Mouse (Mus musculus): Measurements from ENCODE around the gene Golph3l. TPM values are rescaled to one million over a fixed set of nuclear protein-coding genes. Genes with fewer than 3 reads are reported as not detected.
"Not testable (repeated sequence)": the region's sequence is repeated elsewhere in the genome, so short reads cannot be mapped to it uniquely, and the experiment has no call there.

Golph3l gene
- polyA plus RNA-seq, 1 experiment from 2014 or later = 34.4 TPM

DNA sequence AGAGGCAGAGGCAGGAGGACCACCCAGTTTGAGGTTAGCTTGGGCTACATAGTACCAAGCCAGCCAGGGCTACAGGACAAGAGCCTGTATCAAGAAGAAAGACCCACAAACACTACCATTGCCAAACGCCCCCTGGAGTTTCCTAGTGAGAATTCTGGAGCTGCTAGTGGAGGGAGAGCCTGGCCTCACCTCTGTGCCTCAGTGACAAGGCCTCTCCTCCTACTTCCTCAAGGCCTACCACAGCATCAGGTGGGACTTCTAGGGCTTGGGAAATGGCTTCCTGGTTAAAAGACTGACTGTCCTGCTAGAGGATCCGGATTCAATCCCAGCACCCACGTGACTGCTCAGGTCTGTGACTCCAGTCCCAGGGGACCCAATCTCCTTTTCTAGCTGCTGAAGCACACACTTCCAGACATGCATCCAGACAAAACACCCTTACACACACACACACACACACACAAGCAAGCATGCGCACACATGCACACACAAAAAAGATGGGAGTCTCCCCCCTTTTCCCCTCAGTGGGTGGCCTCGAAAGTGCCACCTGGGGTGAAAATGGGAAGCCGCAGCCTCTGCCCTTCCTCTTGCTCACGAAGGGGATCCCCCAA is 63.6 kb downstream of the Golph3l start:
- ATAC-seq (replicated peaks; ENCODE audit: low FRiP score, low read depth) = no peak
- peak overlapping the region; percentile 25; the same call in 1 of the 2 replicates for H3K27ac ChIP-seq
- no peaks in the 10 kb centered on the region for H3K27me3 ChIP-seq (ENCODE audit: insufficient read depth, low read length)
- H3K4me2 ChIP-seq (ENCODE audit: low read length) = no peak overlapping the region
- H3K4me3 ChIP-seq (replicated peaks; ENCODE audit: low read depth, low read length) = no peak overlapping the region
- H3K9me3 ChIP-seq (replicated peaks; ENCODE audit: low read length) = no peaks in the 10 kb centered on the region
- H3K36me3 ChIP-seq (ENCODE audit: insufficient read depth, low read length) = no peaks in the 10 kb centered on the region
- peak; percentile 23; the same call in 1 of the 2 replicates for TF ChIP-seq CTCF (IDR thresholded peaks at IDR 0.05; ENCODE audit: low read depth)
- no peak overlapping the region for H3K9ac ChIP-seq (ENCODE audit: low read depth, low read length)
- 77% methylated on average over 7 of the region's 7 CpGs for WGBS
- no peak for DNase-seq (ENCODE audit: low spot score)
- peaks cover 12% of the 10 kb centered on the region; the same call in 1 of the 2 replicates for H3K4me1 ChIP-seq (replicated peaks; ENCODE audit: insufficient read depth, low read length)

DNA sequence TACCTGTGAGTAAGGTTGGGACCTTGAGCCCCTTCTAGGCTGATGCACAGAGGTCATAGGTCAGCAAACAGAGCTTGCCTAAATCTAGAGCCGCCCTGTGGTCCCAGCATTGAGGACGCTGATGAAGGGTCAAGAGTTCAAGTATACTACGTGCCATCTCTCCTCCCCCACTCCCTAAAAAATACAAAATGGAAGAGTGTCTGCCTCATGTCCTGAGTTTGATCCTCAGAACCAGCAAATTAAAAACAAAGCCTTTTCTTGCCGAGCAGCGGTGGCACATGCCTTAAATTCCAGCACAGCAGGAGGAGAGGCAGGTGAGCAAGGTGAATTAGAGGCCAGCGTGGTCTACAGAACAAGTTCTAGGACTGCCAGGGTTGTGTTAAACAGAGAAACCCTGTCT is 64.1 kb downstream of the Golph3l start:
- TF ChIP-seq CTCF (IDR thresholded peaks at IDR 0.05; ENCODE audit: low read depth) = no peak
- peaks cover 12% of the 10 kb centered on the region; the same call in 1 of the 2 replicates for H3K4me1 ChIP-seq (replicated peaks; ENCODE audit: insufficient read depth, low read length)
- no peak overlapping the region for H3K4me3 ChIP-seq (replicated peaks; ENCODE audit: low read depth, low read length)
- H3K27me3 ChIP-seq (ENCODE audit: insufficient read depth, low read length) = no peaks in the 10 kb centered on the region
- no peak overlapping the region for H3K4me2 ChIP-seq (ENCODE audit: low read length)
- DNase-seq (ENCODE audit: low spot score) (no peak), ATAC-seq (replicated peaks; ENCODE audit: low FRiP score, low read depth) (no peak)
- no peaks in the 10 kb centered on the region for H3K9me3 ChIP-seq (replicated peaks; ENCODE audit: low read length)
- H3K27ac ChIP-seq = no peak overlapping the region
- 37% methylated on average over 6 of the region's 6 CpGs for WGBS
- H3K36me3 ChIP-seq (ENCODE audit: insufficient read depth, low read length) = no peaks in the 10 kb centered on the region
- no peak overlapping the region for H3K9ac ChIP-seq (ENCODE audit: low read depth, low read length)

DNA sequence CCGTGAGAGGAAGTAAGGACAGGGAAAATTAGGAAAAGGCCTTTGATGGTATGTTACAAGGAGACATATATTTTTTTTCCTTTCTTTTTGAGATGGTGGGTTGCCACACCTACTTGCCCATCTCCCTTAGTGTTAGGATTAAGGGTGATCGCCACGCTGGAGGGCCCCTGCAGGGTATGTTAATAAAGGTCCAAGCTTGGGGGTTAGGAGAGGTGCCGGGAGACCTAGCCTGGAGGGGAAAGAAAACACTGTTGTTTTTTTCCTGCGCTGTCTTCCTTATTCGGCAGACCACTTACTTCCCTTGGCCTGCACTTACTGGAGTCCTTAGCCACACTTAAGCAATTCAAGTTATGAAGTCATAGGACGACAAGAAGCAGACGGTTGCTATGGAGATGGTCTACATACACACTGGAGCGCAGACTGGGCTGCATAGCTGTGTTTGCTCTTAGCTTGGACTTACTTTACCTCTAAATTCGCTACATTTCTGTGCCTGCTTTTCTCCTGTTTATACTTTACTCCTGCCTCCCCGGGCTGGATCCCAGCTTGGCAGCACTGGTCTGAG is 64.8 kb downstream of the Golph3l start:
- DNase-seq (ENCODE audit: low spot score) (peak; percentile 77), ATAC-seq (replicated peaks; ENCODE audit: low FRiP score, low read depth) (no peak)
- Histone ChIP-seq H3K4me1 (replicated peaks; ENCODE audit: insufficient read depth, low read length) (peaks cover 12% of the 10 kb centered on the region; the same call in 1 of the 2 replicates), H3K9ac (ENCODE audit: low read depth, low read length) (no peak overlapping the region), H3K27me3 (ENCODE audit: insufficient read depth, low read length) (no peaks in the 10 kb centered on the region), H3K9me3 (replicated peaks; ENCODE audit: low read length) (no peaks in the 10 kb centered on the region), H3K27ac (0 out of 2 replicates have a peak overlapping the region, but pooled peaks have one; percentile 21), H3K4me2 (ENCODE audit: low read length) (no peak overlapping the region), H3K4me3 (replicated peaks; ENCODE audit: low read depth, low read length) (no peak overlapping the region), H3K36me3 (ENCODE audit: insufficient read depth, low read length) (no peaks in the 10 kb centered on the region)
- TF ChIP-seq CTCF (IDR thresholded peaks at IDR 0.05; ENCODE audit: low read depth) = no peak
- 40% methylated on average over 11 of the region's 11 CpGs for WGBS

DNA sequence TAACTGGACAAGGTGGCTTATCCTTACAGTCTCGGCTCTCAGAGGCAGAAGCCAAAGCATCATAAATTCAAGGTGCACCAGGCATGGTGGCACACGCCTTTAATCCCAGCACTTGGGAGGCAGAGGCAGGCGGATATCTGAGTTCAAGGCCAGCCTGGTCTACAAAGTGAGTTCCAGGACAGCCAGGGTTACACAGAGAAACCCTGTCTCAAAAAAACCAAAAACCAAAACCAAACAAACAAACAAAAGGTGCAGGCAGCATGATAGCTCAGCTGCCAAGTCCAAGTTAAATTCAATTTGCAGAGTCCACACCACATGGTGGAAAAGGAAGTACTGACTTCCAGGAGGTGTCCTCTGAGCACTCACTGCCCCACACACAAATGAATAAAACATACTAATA is 65.6 kb downstream of the Golph3l start:
- ATAC-seq (replicated peaks; ENCODE audit: low FRiP score, low read depth); H3K4me2 ChIP-seq (ENCODE audit: low read length); H3K9me3 ChIP-seq (replicated peaks; ENCODE audit: low read length); H3K27me3 ChIP-seq (ENCODE audit: insufficient read depth, low read length); H3K4me3 ChIP-seq (replicated peaks; ENCODE audit: low read depth, low read length); H3K27ac ChIP-seq; DNase-seq (ENCODE audit: low spot score); H3K36me3 ChIP-seq (ENCODE audit: insufficient read depth, low read length); H3K9ac ChIP-seq (ENCODE audit: low read depth, low read length): not testable (repeated sequence)
- peaks cover 12% of the 10 kb centered on the region; the same call in 1 of the 2 replicates for H3K4me1 ChIP-seq (replicated peaks; ENCODE audit: insufficient read depth, low read length)
- 85% methylated on average over 3 of the region's 3 CpGs for WGBS

DNA sequence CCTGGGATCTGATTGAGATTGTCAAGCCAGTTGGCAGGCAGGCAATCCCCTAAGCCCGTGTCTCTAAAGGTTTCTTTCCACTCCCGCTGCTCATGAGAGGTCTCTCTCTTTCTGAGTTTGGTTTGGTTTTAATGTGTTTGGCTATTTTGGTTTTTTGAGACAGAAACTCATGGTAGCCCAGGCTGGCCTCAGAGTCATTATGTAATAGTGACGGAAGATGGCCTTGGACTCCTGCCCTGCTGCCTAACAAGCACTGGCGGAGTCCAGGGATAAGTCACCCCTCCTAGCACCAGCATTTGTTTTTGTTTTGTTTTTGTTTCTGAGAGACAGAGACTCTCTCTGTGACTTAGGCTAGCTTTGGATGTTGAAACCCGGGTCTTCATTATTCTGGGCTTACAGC is 66.7 kb downstream of the Golph3l start:
- Histone ChIP-seq H3K27ac (no peak overlapping the region), H3K4me2 (ENCODE audit: low read length) (no peak overlapping the region), H3K4me3 (replicated peaks; ENCODE audit: low read depth, low read length) (no peak overlapping the region), H3K36me3 (ENCODE audit: insufficient read depth, low read length) (peaks cover 1% of the 10 kb centered on the region; the same call in 1 of the 2 replicates), H3K9me3 (replicated peaks; ENCODE audit: low read length) (no peaks in the 10 kb centered on the region), H3K9ac (ENCODE audit: low read depth, low read length) (no peak overlapping the region), H3K27me3 (ENCODE audit: insufficient read depth, low read length) (no peaks in the 10 kb centered on the region), H3K4me1 (replicated peaks; ENCODE audit: insufficient read depth, low read length) (peaks cover 9% of the 10 kb centered on the region; the same call in 1 of the 2 replicates)
- ATAC-seq (replicated peaks; ENCODE audit: low FRiP score, low read depth) (no peak), DNase-seq (ENCODE audit: low spot score) (no peak)
- TF ChIP-seq CTCF (IDR thresholded peaks at IDR 0.05; ENCODE audit: low read depth) = no peak
- 89% methylated on average over 5 of the region's 5 CpGs for WGBS

DNA sequence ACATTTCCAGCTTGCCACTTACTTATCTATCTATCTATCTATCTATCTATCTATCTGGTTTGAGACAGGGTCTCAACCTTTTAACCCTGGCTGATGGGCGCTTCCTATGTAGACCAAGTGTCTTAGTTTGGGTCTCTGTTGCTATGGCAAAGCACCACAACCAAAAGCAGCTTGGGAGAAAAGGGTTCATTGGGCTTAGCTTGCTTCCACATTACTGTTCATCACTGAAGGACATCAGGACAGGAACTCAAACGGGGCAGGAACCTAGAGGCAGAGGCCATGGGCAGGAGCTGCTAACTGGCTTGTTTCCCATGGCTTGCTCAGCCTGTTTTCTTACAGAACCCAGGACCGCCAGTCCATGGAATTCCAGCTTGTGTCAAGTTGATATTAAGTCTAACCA is 68.4 kb downstream of the Golph3l start:
- DNase-seq (ENCODE audit: low spot score) = no peak
- no peaks in the 10 kb centered on the region for H3K9me3 ChIP-seq (replicated peaks; ENCODE audit: low read length)
- no peak for TF ChIP-seq CTCF (IDR thresholded peaks at IDR 0.05; ENCODE audit: low read depth)
- ATAC-seq (replicated peaks; ENCODE audit: low FRiP score, low read depth) = no peak
- no peak overlapping the region for H3K4me2 ChIP-seq (ENCODE audit: low read length)
- WGBS = 92% methylated on average over 3 of the region's 3 CpGs
- H3K4me1 ChIP-seq (replicated peaks; ENCODE audit: insufficient read depth, low read length) = peaks cover 6% of the 10 kb centered on the region; the same call in 1 of the 2 replicates
- H3K27me3 ChIP-seq (ENCODE audit: insufficient read depth, low read length) = no peaks in the 10 kb centered on the region
- H3K27ac ChIP-seq = no peak overlapping the region
- H3K36me3 ChIP-seq (ENCODE audit: insufficient read depth, low read length) = peaks cover 9% of the 10 kb centered on the region; the same call in 1 of the 2 replicates
- H3K4me3 ChIP-seq (replicated peaks; ENCODE audit: low read depth, low read length) = no peak overlapping the region
- H3K9ac ChIP-seq (ENCODE audit: low read depth, low read length) = no peak overlapping the region
